Mouse (Mus musculus) MN1 (cell line): ENCODE measurements around the gene 2010111I01Rik.
"Not testable (repeated sequence)": the region's sequence is repeated elsewhere in the genome, so short reads cannot be mapped to it uniquely, and the experiment has no call there.

Experiments
- DNase-seq: peaks from one replicate; pipeline ENCODE4 v3.0.0-alpha.2; 2016; ENCODE audit warnings: low spot score

Gene 2010111I01Rik

GRCm38 (mm10) chr13:62964640-62965311 is at the start of gene 2010111I01Rik:
Gene 2010111I01Rik, plus strand, starts transcription at chr13:62964893.
- peak; percentile 98 for DNase-seq

- no peak for DNase-seq
These were observed 48.0 kb upstream of the 2010111I01Rik start for GRCm38 (mm10) chr13:62916675-62917074.

GRCm38 (mm10) chr13:62917416-62918110 is 47.1 kb upstream of the 2010111I01Rik start:
- DNase-seq, result peak; percentile 50

- DNase-seq, result peak; percentile 75
These were observed 44.9 kb upstream of the 2010111I01Rik start for GRCm38 (mm10) chr13:62919647-62920341.

GRCm38 (mm10) chr13:62922645-62923044 is 42.0 kb upstream of the 2010111I01Rik start:
- no peak for DNase-seq

- DNase-seq, result no peak
These were observed 41.5 kb upstream of the 2010111I01Rik start for GRCm38 (mm10) chr13:62923182-62923581.

- DNase-seq, result peak; percentile 76
These were observed 38.2 kb upstream of the 2010111I01Rik start for GRCm38 (mm10) chr13:62926479-62926878.

- no peak for DNase-seq
These were observed 37.2 kb upstream of the 2010111I01Rik start for GRCm38 (mm10) chr13:62927470-62927869.

GRCm38 (mm10) chr13:62929144-62929543 is 35.5 kb upstream of the 2010111I01Rik start:
- not testable (repeated sequence) for DNase-seq

GRCm38 (mm10) chr13:62929766-62930389 is 34.8 kb upstream of the 2010111I01Rik start:
- DNase-seq, result peak; percentile 51

GRCm38 (mm10) chr13:62932452-62932851 is 32.2 kb upstream of the 2010111I01Rik start:
- DNase-seq, result peak; percentile 23

- peak; percentile 26 for DNase-seq
These were observed 25.3 kb upstream of the 2010111I01Rik start for GRCm38 (mm10) chr13:62939371-62939770.

GRCm38 (mm10) chr13:62939797-62940196 is 24.9 kb upstream of the 2010111I01Rik start:
- DNase-seq, result no peak

- peak; percentile 39 for DNase-seq
These were observed 24.0 kb upstream of the 2010111I01Rik start for GRCm38 (mm10) chr13:62940721-62941120.

GRCm38 (mm10) chr13:62941341-62942005 is 23.2 kb upstream of the 2010111I01Rik start:
- peak; percentile 56 for DNase-seq

GRCm38 (mm10) chr13:62943274-62943830 is 21.3 kb upstream of the 2010111I01Rik start:
- DNase-seq, result no peak

- no peak for DNase-seq
These were observed 20.6 kb upstream of the 2010111I01Rik start for GRCm38 (mm10) chr13:62944109-62944508.

GRCm38 (mm10) chr13:62949560-62950188 is 15.0 kb upstream of the 2010111I01Rik start:
- peak; percentile 59 for DNase-seq

- no peak for DNase-seq
These were observed 13.1 kb upstream of the 2010111I01Rik start for GRCm38 (mm10) chr13:62951606-62952005.

GRCm38 (mm10) chr13:62952047-62952446 is 12.6 kb upstream of the 2010111I01Rik start:
- DNase-seq, result no peak

GRCm38 (mm10) chr13:62952624-62953023 is 12.1 kb upstream of the 2010111I01Rik start:
- DNase-seq, result no peak
